Mouse (Mus musculus) mesoderm, embryonic 11.5 days (tissue): ENCODE measurements around the gene Gpatch8.
"Not testable (repeated sequence)": the region's sequence is repeated elsewhere in the genome, so short reads cannot be mapped to it uniquely, and the experiment has no call there.

Experiments
- DNase-seq: peaks from one replicate; pipeline ENCODE4 v3.0.0-alpha.2; 2012; ENCODE audit warnings: low read depth, low spot score

The Gpatch8 gene

GRCm38 (mm10) chr11:102572866-102573663, 16.9 kb upstream of the Gpatch8 start:
- DNase-seq: peak; percentile 94

- DNase-seq: no peak
These were observed 12.7 kb upstream of the Gpatch8 start for GRCm38 (mm10) chr11:102568756-102569377.

DNA sequence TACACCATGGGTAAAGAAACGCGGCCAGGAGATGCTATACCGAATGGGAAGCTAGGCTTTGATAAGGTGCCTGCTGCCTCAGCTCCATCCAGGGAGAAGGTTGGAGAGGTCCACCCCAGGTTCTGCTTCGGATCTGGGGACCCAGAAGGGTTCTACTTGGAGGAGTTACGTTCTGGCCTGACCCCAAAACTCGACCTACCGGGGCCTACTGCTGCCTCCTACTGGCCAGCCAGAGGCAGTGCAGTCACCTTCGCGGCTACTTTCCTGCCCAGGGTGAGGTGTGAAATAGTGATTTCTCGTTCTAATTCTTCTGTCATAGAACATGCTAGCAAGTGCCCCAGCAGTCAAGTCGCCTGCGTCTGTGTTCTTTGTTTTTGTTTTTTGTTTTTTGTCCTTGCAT, 12.0 kb upstream of the Gpatch8 start:
- no peak for DNase-seq

DNA sequence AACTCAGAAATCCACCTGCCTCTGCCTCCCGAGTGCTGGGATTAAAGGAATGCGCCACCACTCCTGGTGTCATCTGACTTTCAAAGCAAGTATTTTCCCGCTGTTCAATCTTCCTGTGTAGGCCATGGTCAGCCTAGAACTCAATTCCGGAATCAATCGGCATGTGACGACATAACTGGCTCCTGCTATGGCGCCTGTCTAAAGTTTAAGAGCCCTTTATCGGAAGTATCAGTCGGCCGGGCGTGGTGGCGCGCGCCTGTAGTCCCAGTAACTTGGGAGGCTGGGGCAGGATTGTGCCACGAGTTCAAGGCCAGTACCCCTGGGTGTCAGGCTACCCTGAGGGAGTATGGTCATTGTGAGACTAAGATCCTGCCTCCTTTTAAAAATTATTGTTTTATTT, 11.5 kb upstream of the Gpatch8 start:
- no peak for DNase-seq

- no peak for DNase-seq
These were observed 11.0 kb upstream of the Gpatch8 start for GRCm38 (mm10) chr11:102567157-102567556.

- DNase-seq: no peak
These were observed 10.1 kb upstream of the Gpatch8 start for GRCm38 (mm10) chr11:102566290-102566689.

GRCm38 (mm10) chr11:102565741-102566140, 9.5 kb upstream of the Gpatch8 start:
- no peak for DNase-seq

GRCm38 (mm10) chr11:102564952-102565671, 8.9 kb upstream of the Gpatch8 start:
- DNase-seq: not testable (repeated sequence)

GRCm38 (mm10) chr11:102558704-102559103, 2.5 kb upstream of the Gpatch8 start:
- DNase-seq: no peak

DNA sequence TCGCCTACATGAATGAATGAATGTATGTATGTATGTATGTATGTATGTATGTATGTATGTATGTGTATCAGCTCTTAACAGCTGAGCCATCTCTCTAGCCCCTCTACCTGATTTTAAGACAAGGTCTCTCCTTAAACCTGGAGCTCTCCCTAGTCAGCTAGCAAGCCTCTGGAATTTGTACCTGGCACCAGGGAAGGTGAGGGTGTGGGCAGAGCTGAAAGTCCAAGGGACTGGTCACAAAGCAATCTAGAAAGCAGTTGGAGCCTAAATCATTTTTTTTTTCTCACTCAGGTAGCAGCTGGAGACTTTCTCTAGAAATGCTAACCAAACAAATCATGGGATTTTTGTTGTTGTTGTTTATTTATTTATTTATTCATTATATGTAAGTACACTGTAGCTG, 1.2 kb upstream of the Gpatch8 start:
- DNase-seq: no peak

GRCm38 (mm10) chr11:102556716-102557074, 503 bp upstream of the Gpatch8 start:
- no peak for DNase-seq

GRCm38 (mm10) chr11:102555400-102556030, 677 bp downstream of the Gpatch8 start:
- DNase-seq: no peak

- no peak for DNase-seq
These were observed 4.1 kb downstream of the Gpatch8 start for GRCm38 (mm10) chr11:102552051-102552450.

DNA sequence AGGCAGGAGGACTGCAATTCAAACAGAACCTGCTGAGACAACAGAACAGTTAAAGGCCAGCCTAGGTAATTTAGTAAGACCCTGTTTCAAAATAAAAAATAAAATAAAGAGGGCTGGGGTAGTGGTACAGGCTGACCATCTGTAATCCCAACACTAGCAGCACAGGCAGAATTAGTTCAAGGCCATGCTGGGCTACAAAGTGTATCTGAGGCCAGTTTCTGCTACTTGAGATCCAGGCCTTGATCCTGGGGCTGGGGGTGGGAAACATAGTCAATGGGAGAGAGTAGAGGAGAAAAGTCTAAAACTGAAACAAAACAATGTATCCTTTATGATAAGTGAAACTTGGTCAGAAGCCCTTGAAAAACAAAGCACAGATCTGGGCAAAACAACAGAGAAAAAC, 5.0 kb downstream of the Gpatch8 start:
- DNase-seq: no peak

GRCm38 (mm10) chr11:102541471-102541870, 14.7 kb downstream of the Gpatch8 start:
- DNase-seq: no peak

DNA sequence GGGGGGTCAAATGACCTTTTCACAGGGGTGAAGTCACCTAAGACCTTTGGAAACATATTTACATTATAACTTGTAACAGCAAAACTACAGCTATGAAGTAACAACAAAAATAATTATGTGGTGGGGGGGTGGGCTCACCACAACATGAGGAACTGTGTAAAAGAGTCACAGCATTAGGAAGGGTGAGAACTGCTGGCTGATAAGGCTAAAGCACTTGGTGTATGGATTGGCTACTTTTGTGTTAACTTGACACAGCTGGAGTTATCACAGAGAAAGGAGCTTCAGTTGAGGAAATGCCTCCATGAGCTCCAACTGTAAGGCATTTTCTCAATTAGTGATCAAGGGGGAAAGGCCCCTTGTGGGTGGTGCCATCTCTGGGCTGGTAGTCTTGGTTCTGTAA, 15.9 kb downstream of the Gpatch8 start:
- DNase-seq: not testable (repeated sequence)

DNA sequence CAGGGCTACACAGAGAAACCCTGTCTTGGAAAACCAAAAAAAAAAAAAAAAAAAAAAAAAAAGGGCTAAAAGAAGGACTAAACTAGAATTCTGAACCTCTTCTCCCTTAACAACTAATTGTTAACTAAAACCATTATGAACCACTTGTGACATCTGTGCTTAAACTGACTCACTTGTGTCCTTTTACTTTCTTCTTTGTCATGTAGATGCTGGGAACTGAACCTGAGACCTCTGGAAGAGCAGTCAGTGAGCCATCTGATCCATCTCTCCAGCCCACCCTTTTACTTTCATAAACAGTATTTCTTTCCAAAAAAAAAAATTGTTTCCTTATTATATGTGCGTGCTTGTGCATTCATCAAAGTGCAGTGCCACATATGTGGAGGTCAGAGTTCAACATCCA, 16.5 kb downstream of the Gpatch8 start:
- no peak for DNase-seq

GRCm38 (mm10) chr11:102536210-102536609, 20.0 kb downstream of the Gpatch8 start:
- no peak for DNase-seq

GRCm38 (mm10) chr11:102534078-102534477, 22.1 kb downstream of the Gpatch8 start:
- no peak for DNase-seq

DNA sequence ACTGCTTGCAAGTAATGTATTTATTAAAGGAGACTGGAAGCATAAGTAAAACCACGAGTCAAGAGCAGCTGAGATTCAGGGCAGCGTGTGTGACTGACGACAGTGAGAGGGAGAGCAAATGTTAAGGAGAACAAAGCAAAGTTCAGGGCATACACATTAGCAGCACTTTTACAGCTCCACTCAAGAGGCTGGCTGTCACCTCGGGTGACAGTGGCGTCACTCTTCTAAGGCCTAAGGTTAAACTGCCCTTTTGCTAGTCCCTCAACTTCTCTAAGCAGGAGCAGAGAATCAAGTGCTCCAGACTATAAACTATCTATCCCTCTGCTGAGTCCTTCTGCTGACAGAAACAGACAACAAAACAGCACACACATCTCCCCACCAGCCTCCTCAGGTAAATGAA, 24.8 kb downstream of the Gpatch8 start:
- DNase-seq: no peak

DNA sequence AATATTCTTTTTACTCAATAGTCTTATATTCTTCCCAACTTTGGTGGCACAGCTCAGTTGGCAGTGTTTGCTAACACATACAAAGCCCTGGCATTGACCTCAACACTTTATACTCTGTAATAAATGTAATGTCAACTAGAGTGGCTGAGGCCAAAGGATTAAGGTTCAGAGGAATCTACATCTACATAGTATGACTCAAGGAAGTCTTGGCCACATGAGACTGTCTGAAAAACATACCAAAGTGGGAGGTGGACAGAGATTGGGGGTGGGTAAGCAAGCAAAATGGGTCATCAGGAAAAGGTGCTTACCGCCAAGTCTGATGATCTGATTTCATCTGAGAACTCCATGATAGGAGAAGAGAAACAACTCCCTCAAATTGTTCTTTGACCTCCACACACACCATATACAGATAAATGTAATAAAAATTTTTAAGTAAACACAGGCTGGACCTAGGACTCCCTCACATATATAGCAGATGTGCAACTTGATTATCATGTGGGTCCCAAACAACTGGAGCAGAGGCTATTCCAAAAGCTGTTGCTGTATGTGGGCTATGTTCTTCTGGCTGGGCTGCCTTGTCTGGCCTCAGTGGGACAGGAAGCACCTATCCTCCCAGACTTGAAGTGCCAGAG, 41.3 kb downstream of the Gpatch8 start:
- DNase-seq: no peak

DNA sequence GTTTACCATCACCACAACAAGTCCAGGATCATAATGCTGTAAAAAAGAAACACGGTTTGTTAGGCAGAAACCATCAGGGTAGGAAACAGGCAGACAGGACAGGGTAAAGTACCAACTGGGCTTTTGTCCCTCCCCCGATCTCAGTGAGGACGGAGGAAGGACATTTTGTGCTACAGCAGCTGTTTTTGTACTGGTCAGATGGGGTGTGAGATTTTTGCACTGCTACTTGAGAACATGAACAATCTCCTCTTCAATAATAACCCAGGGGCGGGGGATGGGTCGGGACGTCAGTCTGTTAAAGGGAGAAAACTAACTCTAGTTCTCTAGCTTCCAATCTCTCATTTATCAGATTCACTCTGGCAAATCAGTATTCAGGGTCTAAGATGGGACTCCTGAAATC, 46.0 kb downstream of the Gpatch8 start:
- peak; percentile 12 for DNase-seq
